Mouse (Mus musculus) effector memory CD4-positive, alpha-beta T cell, adult 5 months (primary cell): ENCODE data around the gene Cdca7l. TPM values are rescaled to one million over a fixed set of nuclear protein-coding genes. Genes with fewer than 3 reads are reported as not detected.

Source experiments
- polyA plus RNA-seq: library from polyadenylated mRNA; unstranded; fragments of 100-300 nt; shearing (Covaris generic); gene quantifications from one replicate; pipeline ENCODE4 v1.2.1, GENCODE M21; 2017

The Cdca7l gene
- 33.1 TPM for polyA plus RNA-seq

DNA sequence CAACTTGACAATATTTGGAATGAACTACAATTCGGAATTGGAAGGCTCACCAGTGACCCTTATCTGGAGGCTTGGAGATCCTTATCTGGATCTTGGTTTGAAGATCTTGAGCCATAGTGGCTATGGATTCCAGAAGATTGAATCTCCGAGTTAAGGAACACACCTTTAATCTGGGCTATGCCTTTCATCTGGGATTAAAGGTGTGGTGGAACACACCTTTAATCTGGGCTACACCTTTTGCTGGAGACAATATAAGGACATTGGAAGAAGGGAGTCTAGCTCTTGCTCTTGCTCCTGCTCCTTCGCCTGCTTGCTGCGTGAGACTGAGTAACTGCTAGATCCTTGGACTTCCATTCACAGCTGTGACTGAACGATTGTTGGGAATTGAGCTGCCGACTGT is at the start of gene Cdca7l:
Cdca7l (plus strand) TSS at position 301 of the 400 bp plus-strand sequence.

